Mouse (Mus musculus): ENCODE results near the gene Tbc1d21. TPM values are rescaled to one million over a fixed set of nuclear protein-coding genes. Genes with fewer than 3 reads are reported as not detected.

Tbc1d21 gene
- polyA plus RNA-seq, 1 experiment from 2014 or later, result not detected

DNA sequence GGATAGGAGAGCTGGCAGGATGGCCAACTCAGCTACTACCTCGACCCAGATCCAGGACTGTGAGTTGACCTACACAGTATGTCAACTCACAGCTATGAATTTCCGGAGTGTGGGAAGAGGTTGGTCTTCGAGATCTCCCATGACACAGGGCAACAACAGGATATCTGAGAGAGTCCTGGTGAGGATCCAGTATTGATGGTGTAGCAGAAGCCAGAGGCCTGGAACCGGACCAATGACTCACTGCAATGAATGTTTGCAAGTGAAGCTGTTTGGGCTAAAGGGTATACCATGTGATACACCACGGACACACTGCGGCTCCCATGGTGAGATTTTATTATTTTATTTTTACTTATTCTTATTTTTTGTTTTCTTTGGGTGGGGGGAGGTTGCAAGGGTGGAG, 15.6 kb downstream of the Tbc1d21 start:
- Histone ChIP-seq H3K9ac (ENCODE audit: low read length) (no peak overlapping the region), H3K27me3 (ENCODE audit: control insufficient read depth, insufficient read depth, low read length) (no peaks in the 10 kb centered on the region), H3K4me1 (replicated peaks; ENCODE audit: control insufficient read depth, insufficient read depth, low read length) (peaks cover 8% of the 10 kb centered on the region; the same call in 1 of the 2 replicates), H3K4me3 (ENCODE audit: low read depth, low read length) (no peak overlapping the region), H3K27ac (ENCODE audit: low read depth, low read length) (no peak overlapping the region), H3K9me3 (ENCODE audit: control insufficient read depth, low read length) (no peaks in the 10 kb centered on the region), H3K4me2 (ENCODE audit: low read depth, low read length, severe bottlenecking) (no peak overlapping the region), H3K36me3 (ENCODE audit: control insufficient read depth, insufficient read depth, low read length) (no peaks in the 10 kb centered on the region)
- no peak for ATAC-seq (replicated peaks; ENCODE audit: low FRiP score)
- 89% methylated on average over 6 of the region's 6 CpGs for WGBS
- DNase-seq (ENCODE audit: low spot score), result no peak

DNA sequence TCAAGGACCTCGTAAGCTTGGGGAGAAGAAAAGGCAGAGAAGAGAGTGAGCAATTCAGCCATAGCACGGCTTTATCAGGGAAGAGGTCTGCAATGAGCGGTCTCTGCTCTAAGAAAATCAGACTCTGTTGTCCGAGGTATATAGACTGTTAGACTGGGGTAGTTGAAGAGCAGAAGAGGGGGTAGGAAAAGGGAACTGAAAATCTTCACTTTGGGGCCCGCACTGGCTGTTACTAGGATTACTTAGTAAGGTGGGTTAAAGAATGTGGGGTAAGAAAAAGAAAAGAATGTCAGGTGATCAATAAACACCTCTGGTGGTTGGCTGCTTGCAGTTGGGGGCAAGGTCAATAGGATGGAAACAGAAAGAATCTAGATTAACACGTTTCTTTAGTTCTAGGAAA, 17.0 kb downstream of the Tbc1d21 start:
- no peak overlapping the region for H3K9ac ChIP-seq (ENCODE audit: low read length)
- no peak overlapping the region for H3K4me2 ChIP-seq (ENCODE audit: low read depth, low read length, severe bottlenecking)
- DNase-seq (ENCODE audit: low spot score) (no peak), ATAC-seq (replicated peaks; ENCODE audit: low FRiP score) (no peak)
- H3K4me1 ChIP-seq (replicated peaks; ENCODE audit: control insufficient read depth, insufficient read depth, low read length), result peaks cover 8% of the 10 kb centered on the region; the same call in 1 of the 2 replicates
- H3K9me3 ChIP-seq (ENCODE audit: control insufficient read depth, low read length), result no peaks in the 10 kb centered on the region
- H3K36me3 ChIP-seq (ENCODE audit: control insufficient read depth, insufficient read depth, low read length), result no peaks in the 10 kb centered on the region
- H3K4me3 ChIP-seq (ENCODE audit: low read depth, low read length), result no peak overlapping the region
- no peaks in the 10 kb centered on the region for H3K27me3 ChIP-seq (ENCODE audit: control insufficient read depth, insufficient read depth, low read length)
- no peak overlapping the region for H3K27ac ChIP-seq (ENCODE audit: low read depth, low read length)
- 86% methylated on average over 6 of the region's 6 CpGs for WGBS

DNA sequence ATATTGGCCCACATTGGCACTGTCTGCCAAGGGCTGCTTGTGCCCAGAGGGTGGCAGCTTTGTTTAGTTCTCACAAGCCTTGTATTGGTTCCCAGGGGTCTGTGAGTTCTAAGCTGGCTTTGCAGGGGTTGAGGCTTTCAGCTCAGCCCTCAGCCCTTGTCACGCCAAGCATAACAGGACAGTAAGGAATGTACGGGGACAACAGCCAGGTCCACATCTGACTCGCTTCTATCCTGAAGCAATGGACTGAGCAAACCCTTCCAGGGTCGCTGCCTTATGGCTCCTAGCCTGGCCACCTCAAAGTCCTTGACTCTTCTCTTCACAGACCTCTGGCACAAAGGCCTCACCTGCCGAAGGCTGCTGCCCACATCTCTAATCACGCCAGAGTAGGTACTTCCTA, 22.5 kb downstream of the Tbc1d21 start:
- H3K4me2 ChIP-seq (ENCODE audit: low read depth, low read length, severe bottlenecking), result no peak overlapping the region
- ATAC-seq (replicated peaks; ENCODE audit: low FRiP score) (no peak), DNase-seq (ENCODE audit: low spot score) (no peak)
- WGBS, result 88% methylated on average over 6 of the region's 6 CpGs
- H3K9me3 ChIP-seq (ENCODE audit: control insufficient read depth, low read length), result no peaks in the 10 kb centered on the region
- no peaks in the 10 kb centered on the region for H3K27me3 ChIP-seq (ENCODE audit: control insufficient read depth, insufficient read depth, low read length)
- no peak overlapping the region for H3K9ac ChIP-seq (ENCODE audit: low read length)
- no peaks in the 10 kb centered on the region for H3K36me3 ChIP-seq (ENCODE audit: control insufficient read depth, insufficient read depth, low read length)
- H3K27ac ChIP-seq (ENCODE audit: low read depth, low read length), result no peak overlapping the region
- H3K4me3 ChIP-seq (ENCODE audit: low read depth, low read length), result no peak overlapping the region
- no peaks in the 10 kb centered on the region for H3K4me1 ChIP-seq (replicated peaks; ENCODE audit: control insufficient read depth, insufficient read depth, low read length)

DNA sequence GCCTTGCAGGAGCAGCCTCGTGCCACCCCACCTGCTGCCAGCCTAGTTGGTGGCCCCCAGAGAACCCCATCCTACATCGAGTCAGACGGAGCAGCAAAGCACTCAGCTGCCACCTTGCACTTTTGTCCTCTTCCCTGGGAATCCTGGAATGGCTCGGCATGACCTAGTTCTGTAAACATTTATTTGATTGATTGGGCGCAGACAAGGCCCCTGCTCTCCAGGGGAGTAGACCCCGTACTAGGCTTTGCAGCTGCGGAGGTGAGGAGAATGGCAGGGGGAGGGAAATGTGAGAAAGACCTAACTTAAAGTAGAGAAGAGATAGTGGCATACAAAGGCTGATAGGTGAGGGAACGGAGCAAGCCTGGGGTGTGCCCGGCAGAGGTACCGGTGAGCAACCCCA, 23.8 kb downstream of the Tbc1d21 start:
- H3K9me3 ChIP-seq (ENCODE audit: control insufficient read depth, low read length), result no peaks in the 10 kb centered on the region
- ATAC-seq (replicated peaks; ENCODE audit: low FRiP score), result no peak
- no peak overlapping the region for H3K4me3 ChIP-seq (ENCODE audit: low read depth, low read length)
- no peak for DNase-seq (ENCODE audit: low spot score)
- 53% methylated on average over 10 of the region's 10 CpGs for WGBS
- no peaks in the 10 kb centered on the region for H3K4me1 ChIP-seq (replicated peaks; ENCODE audit: control insufficient read depth, insufficient read depth, low read length)
- no peak overlapping the region for H3K4me2 ChIP-seq (ENCODE audit: low read depth, low read length, severe bottlenecking)
- no peak overlapping the region for H3K9ac ChIP-seq (ENCODE audit: low read length)
- no peaks in the 10 kb centered on the region for H3K27me3 ChIP-seq (ENCODE audit: control insufficient read depth, insufficient read depth, low read length)
- no peak overlapping the region for H3K27ac ChIP-seq (ENCODE audit: low read depth, low read length)
- no peaks in the 10 kb centered on the region for H3K36me3 ChIP-seq (ENCODE audit: control insufficient read depth, insufficient read depth, low read length)

DNA sequence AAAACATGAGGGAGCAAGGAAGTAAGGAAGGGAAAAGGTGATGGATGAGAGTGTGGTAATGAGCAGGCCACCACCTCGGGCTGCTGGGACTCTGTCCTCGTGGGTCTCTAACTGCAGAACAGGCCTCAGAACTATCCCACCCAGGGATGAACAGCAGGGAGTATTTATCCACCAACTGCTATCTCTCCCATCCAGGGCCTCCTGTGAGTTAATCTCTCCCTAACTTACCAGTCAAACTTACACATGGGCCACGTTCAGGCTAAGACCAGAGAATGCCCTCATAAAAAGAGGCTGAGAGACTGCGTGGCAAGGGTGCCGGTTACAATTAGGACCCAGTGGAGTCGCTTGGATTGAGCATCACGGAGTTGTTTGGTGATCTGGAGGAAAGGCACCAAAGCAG, 24.3 kb downstream of the Tbc1d21 start:
- Histone ChIP-seq H3K36me3 (ENCODE audit: control insufficient read depth, insufficient read depth, low read length) (no peaks in the 10 kb centered on the region), H3K4me2 (ENCODE audit: low read depth, low read length, severe bottlenecking) (no peak overlapping the region), H3K4me1 (replicated peaks; ENCODE audit: control insufficient read depth, insufficient read depth, low read length) (no peaks in the 10 kb centered on the region), H3K27me3 (ENCODE audit: control insufficient read depth, insufficient read depth, low read length) (no peaks in the 10 kb centered on the region), H3K27ac (ENCODE audit: low read depth, low read length) (no peak overlapping the region), H3K4me3 (ENCODE audit: low read depth, low read length) (no peak overlapping the region), H3K9ac (ENCODE audit: low read length) (no peak overlapping the region), H3K9me3 (ENCODE audit: control insufficient read depth, low read length) (no peaks in the 10 kb centered on the region)
- ATAC-seq (replicated peaks; ENCODE audit: low FRiP score) (no peak), DNase-seq (ENCODE audit: low spot score) (no peak)
- WGBS, result 77% methylated on average over 7 of the region's 7 CpGs

DNA sequence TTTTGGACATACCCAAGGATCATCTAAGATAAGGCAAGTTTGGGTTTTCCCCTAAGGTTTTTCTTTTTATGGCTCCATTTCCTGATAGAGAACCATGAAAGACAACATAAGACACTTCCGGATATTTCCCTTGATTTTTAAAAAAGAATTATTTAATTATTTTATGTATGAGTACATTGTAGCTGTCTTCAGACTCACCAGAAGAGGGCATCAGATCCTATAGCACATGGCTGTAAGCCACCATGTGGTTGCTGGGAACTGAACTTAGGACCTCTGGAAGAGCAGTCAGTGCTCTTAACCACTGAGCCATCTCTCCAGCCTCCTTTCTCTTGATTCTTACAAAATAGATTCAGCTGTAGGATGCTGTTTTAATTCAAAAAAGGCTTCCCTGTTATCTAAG, 28.5 kb downstream of the Tbc1d21 start:
- ATAC-seq (replicated peaks; ENCODE audit: low FRiP score), result no peak
- no peak overlapping the region for H3K27ac ChIP-seq (ENCODE audit: low read depth, low read length)
- no peak overlapping the region for H3K4me2 ChIP-seq (ENCODE audit: low read depth, low read length, severe bottlenecking)
- no peak overlapping the region for H3K9ac ChIP-seq (ENCODE audit: low read length)
- H3K4me1 ChIP-seq (replicated peaks; ENCODE audit: control insufficient read depth, insufficient read depth, low read length), result 0 out of 2 replicates have a peak, but pooled peaks cover 2% of the 10 kb centered on the region
- WGBS, result 95% methylated on average over 1 of the region's 1 CpGs
- DNase-seq (ENCODE audit: low spot score), result no peak
- H3K4me3 ChIP-seq (ENCODE audit: low read depth, low read length), result no peak overlapping the region
- H3K36me3 ChIP-seq (ENCODE audit: control insufficient read depth, insufficient read depth, low read length), result no peaks in the 10 kb centered on the region
- no peaks in the 10 kb centered on the region for H3K27me3 ChIP-seq (ENCODE audit: control insufficient read depth, insufficient read depth, low read length)
- H3K9me3 ChIP-seq (ENCODE audit: control insufficient read depth, low read length), result no peaks in the 10 kb centered on the region

DNA sequence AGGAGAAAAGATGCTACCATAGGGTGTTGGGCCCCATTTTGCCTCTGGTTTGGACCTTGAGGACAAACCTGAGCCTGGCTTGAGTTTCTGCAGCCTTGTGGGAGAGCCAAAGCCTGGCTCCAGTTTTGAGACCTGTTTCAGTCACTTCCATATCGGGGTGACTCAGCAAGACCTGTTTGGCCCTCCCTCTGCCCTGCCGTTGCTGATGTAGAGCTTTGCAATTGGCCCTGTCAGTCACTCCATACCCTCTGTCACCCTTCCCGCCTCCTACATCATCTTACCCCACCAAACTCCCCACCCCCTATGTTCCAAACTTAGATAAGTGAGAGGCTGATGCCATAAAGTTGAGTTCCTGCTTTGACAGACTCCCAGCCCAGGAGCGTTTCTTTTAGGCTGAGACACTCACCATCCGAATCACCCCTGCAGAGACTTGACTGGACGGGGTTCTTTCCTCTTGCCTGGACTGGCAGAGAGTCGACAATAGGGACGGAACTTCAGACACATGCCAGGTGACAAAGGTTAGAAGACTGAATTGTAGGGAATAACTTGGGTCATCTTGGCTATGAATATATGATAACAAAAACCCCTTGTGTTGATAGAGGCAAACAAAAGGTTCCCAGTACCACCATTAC, 33.5 kb downstream of the Tbc1d21 start:
- no peaks in the 10 kb centered on the region for H3K27me3 ChIP-seq (ENCODE audit: control insufficient read depth, insufficient read depth, low read length)
- 77% methylated on average over 8 of the region's 8 CpGs for WGBS
- 0 out of 2 replicates have a peak, but pooled peaks cover 2% of the 10 kb centered on the region for H3K4me1 ChIP-seq (replicated peaks; ENCODE audit: control insufficient read depth, insufficient read depth, low read length)
- no peak overlapping the region for H3K27ac ChIP-seq (ENCODE audit: low read depth, low read length)
- ATAC-seq (replicated peaks; ENCODE audit: low FRiP score) (no peak), DNase-seq (ENCODE audit: low spot score) (no peak)
- H3K4me2 ChIP-seq (ENCODE audit: low read depth, low read length, severe bottlenecking), result no peak overlapping the region
- H3K9ac ChIP-seq (ENCODE audit: low read length), result no peak overlapping the region
- H3K4me3 ChIP-seq (ENCODE audit: low read depth, low read length), result no peak overlapping the region
- no peaks in the 10 kb centered on the region for H3K36me3 ChIP-seq (ENCODE audit: control insufficient read depth, insufficient read depth, low read length)
- H3K9me3 ChIP-seq (ENCODE audit: control insufficient read depth, low read length), result no peaks in the 10 kb centered on the region; the same call in 1 of the 2 replicates

DNA sequence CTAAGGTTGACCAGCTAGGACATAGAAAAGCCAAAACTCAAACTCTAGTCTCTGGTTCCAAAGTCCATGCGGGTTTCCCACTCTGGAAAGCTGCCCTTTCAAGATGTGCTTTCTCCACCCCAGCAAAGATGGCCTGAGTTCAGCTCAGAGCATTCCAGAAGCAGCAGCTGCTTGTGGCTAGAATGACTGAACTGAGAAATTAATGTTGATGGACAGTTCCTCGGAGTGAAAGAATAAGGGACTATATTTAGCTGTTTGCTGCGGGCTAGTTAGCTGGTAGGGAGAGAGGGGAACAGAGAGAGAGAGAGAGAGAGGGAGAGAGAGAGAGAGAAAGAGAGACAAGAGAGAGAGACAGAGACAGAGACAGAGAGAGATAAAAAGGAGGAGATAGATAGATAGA, 39.0 kb downstream of the Tbc1d21 start:
- no peak for DNase-seq (ENCODE audit: low spot score)
- Histone ChIP-seq H3K9me3 (ENCODE audit: control insufficient read depth, low read length) (no peaks in the 10 kb centered on the region; the same call in 1 of the 2 replicates), H3K9ac (ENCODE audit: low read length) (no peak overlapping the region), H3K4me3 (ENCODE audit: low read depth, low read length) (no peak overlapping the region), H3K36me3 (ENCODE audit: control insufficient read depth, insufficient read depth, low read length) (no peaks in the 10 kb centered on the region), H3K4me2 (ENCODE audit: low read depth, low read length, severe bottlenecking) (no peak overlapping the region), H3K27me3 (ENCODE audit: control insufficient read depth, insufficient read depth, low read length) (no peaks in the 10 kb centered on the region), H3K27ac (ENCODE audit: low read depth, low read length) (no peak overlapping the region), H3K4me1 (replicated peaks; ENCODE audit: control insufficient read depth, insufficient read depth, low read length) (no peaks in the 10 kb centered on the region)
- no peak for ATAC-seq (replicated peaks; ENCODE audit: low FRiP score)
- 85% methylated on average over 3 of the region's 3 CpGs for WGBS

DNA sequence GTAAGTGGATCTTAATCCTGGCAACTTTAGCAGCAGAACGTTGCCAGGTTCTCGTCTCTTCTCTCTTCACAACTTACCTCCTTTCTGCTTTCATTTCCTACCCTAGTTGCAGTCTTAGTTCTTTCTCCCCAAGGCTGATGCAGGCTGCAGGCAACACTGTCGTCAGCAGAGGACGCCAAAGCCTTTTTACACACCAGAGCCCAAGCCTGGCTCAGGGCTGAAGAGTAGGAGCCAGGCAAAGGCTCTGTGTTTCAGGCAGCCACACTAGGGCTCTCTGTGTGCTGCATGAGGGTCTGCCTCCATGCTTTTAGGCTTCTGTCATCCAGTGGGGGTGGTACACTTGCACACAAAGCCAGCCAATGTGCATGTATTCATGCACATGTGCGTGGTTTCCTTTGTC, 40.0 kb downstream of the Tbc1d21 start:
- H3K4me2 ChIP-seq (ENCODE audit: low read depth, low read length, severe bottlenecking), result no peak overlapping the region
- no peak for ATAC-seq (replicated peaks; ENCODE audit: low FRiP score)
- H3K9me3 ChIP-seq (ENCODE audit: control insufficient read depth, low read length), result no peaks in the 10 kb centered on the region; the same call in 1 of the 2 replicates
- WGBS, result 25% methylated on average over 5 of the region's 5 CpGs
- H3K9ac ChIP-seq (ENCODE audit: low read length), result no peak overlapping the region
- no peaks in the 10 kb centered on the region for H3K36me3 ChIP-seq (ENCODE audit: control insufficient read depth, insufficient read depth, low read length)
- peak; percentile 73 for DNase-seq (ENCODE audit: low spot score)
- H3K27ac ChIP-seq (ENCODE audit: low read depth, low read length), result no peak overlapping the region
- no peaks in the 10 kb centered on the region for H3K4me1 ChIP-seq (replicated peaks; ENCODE audit: control insufficient read depth, insufficient read depth, low read length)
- no peaks in the 10 kb centered on the region for H3K27me3 ChIP-seq (ENCODE audit: control insufficient read depth, insufficient read depth, low read length)
- no peak overlapping the region for H3K4me3 ChIP-seq (ENCODE audit: low read depth, low read length)

Measured in forebrain, embryonic 11.5 days (tissue).